Mouse (Mus musculus): ENCODE results near the gene Hunk. TPM values are rescaled to one million over a fixed set of nuclear protein-coding genes. Genes with fewer than 3 reads are reported as not detected.

Gene Hunk
- polyA plus RNA-seq, 1 experiment from 2014 or later, result 21.2 TPM

- Histone ChIP-seq H3K9ac (no peak overlapping the region), H3K4me1 (ENCODE audit: insufficient read depth) (0 out of 2 replicates have a peak, but pooled peaks cover 2% of the 10 kb centered on the region), H3K4me3 (ENCODE audit: low read depth, low read length) (no peak overlapping the region), H3K36me3 (ENCODE audit: insufficient read depth) (peaks cover 70% of the 10 kb centered on the region), H3K27me3 (ENCODE audit: insufficient read depth, low read length) (no peaks in the 10 kb centered on the region), H3K4me2 (no peak overlapping the region), H3K27ac (ENCODE audit: low read depth) (no peak overlapping the region), H3K9me3 (ENCODE audit: low read depth, low read length) (no peaks in the 10 kb centered on the region)
- no peak for TF ChIP-seq CTCF (IDR thresholded peaks at IDR 0.05; ENCODE audit: low read depth)
- no peak for DNase-seq
- WGBS, result 45% methylated on average over 11 of the region's 11 CpGs
- ATAC-seq (ENCODE audit: insufficient read depth), result no peak; the same call in 1 of the 2 replicates
Measured at GRCm38 (mm10) chr16:90496930-90497329, 111.1 kb downstream of the Hunk start.

DNA sequence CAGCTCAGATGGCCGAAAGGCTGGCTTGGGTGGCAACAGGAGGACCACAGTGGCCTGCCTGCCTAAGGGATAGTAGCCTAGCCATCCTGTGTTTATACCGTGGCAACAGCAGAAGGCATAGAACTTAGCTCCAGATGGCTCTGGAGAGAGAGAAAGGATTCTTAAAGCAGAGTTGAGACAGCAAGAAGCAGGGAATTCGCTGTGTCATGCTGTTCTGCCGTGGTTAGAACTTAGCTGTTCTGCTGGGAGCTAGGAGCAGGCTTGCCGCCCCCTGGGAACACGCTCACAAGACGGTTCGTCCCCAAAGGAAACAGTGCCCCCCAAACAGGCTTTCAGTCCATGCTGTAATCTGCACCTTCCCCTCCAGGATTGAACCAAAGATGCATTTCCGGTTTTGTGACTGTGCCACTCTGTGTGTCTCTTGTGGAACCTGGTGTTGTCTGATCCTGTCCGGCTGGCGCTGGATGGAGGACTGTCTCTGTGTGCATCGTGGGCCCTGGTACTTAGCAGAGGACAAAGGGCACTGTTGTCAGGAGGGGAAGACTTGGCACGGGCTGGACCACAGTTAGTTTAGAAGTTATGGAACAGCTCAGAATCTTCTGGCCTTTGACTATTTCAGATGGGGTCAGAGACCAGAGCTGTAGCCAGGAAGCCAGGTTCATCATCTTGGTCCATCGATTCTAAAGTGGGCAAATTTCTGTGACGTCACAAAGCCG lies 112.1 kb downstream of the Hunk start:
- Histone ChIP-seq H3K9me3 (ENCODE audit: low read depth, low read length) (no peaks in the 10 kb centered on the region), H3K4me2 (no peak overlapping the region), H3K27ac (ENCODE audit: low read depth) (peak overlapping the region; percentile 30; the same call in 1 of the 2 replicates), H3K27me3 (ENCODE audit: insufficient read depth, low read length) (no peaks in the 10 kb centered on the region), H3K36me3 (ENCODE audit: insufficient read depth) (peaks cover 69% of the 10 kb centered on the region), H3K9ac (no peak overlapping the region), H3K4me1 (ENCODE audit: insufficient read depth) (no peaks in the 10 kb centered on the region), H3K4me3 (ENCODE audit: low read depth, low read length) (no peak overlapping the region)
- TF ChIP-seq CTCF (IDR thresholded peaks at IDR 0.05; ENCODE audit: low read depth), result no peak
- WGBS, result 76% methylated on average over 16 of the region's 16 CpGs
- ATAC-seq (ENCODE audit: insufficient read depth) (no peak), DNase-seq (no peak)

DNA sequence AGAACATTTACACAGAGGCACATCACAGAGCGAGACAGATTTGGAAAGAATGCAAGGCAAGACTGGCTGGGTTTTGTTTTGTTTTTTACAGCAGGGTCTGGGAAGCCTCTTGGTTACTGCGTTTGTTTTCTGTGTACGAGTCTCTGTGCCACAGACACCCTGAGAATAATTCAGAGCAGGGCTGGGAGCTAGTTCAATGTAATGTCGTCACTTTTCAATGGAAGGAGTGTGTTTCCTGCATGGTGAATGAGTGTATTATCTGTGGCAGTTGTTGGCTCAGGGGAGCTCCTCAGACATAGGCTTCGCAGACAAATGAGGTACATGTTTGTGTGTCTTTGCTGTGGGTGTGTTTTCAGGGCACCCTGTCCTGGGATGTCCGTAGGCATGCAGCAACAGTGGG lies 115.0 kb downstream of the Hunk start:
- no peak overlapping the region for H3K4me2 ChIP-seq
- 87% methylated on average over 6 of the region's 6 CpGs for WGBS
- TF ChIP-seq CTCF (IDR thresholded peaks at IDR 0.05; ENCODE audit: low read depth), result no peak
- H3K27me3 ChIP-seq (ENCODE audit: insufficient read depth, low read length), result no peaks in the 10 kb centered on the region
- H3K4me1 ChIP-seq (ENCODE audit: insufficient read depth), result no peaks in the 10 kb centered on the region
- no peaks in the 10 kb centered on the region for H3K9me3 ChIP-seq (ENCODE audit: low read depth, low read length)
- DNase-seq (no peak), ATAC-seq (ENCODE audit: insufficient read depth) (no peak)
- H3K36me3 ChIP-seq (ENCODE audit: insufficient read depth), result peaks cover 49% of the 10 kb centered on the region
- no peak overlapping the region for H3K4me3 ChIP-seq (ENCODE audit: low read depth, low read length)
- no peak overlapping the region for H3K9ac ChIP-seq
- no peak overlapping the region for H3K27ac ChIP-seq (ENCODE audit: low read depth)

DNA sequence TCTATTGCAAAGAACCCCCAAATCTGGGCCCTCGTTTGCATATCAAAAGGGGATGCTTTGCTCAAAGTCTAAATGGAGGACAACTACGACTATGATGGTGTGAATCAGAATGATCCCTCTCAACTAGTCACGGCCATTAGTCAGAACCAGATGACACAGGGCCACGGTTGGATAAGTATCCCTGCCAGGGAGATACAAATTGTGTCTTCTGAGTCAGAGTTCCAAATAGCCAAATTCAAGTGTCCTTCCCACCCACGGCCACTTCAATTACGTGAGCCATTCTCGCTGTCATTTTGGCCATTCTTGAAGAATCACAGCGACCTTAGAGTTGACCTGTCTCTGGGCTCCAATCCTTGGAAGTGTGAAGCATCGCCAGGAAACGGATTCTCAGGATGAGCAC lies 119.4 kb downstream of the Hunk start:
- Histone ChIP-seq H3K9ac (no peak overlapping the region), H3K27me3 (ENCODE audit: insufficient read depth, low read length) (no peaks in the 10 kb centered on the region), H3K4me2 (no peak overlapping the region), H3K36me3 (ENCODE audit: insufficient read depth) (peaks cover 15% of the 10 kb centered on the region), H3K27ac (ENCODE audit: low read depth) (no peak overlapping the region), H3K9me3 (ENCODE audit: low read depth, low read length) (no peaks in the 10 kb centered on the region), H3K4me1 (ENCODE audit: insufficient read depth) (no peaks in the 10 kb centered on the region), H3K4me3 (ENCODE audit: low read depth, low read length) (no peak overlapping the region)
- DNase-seq (no peak), ATAC-seq (ENCODE audit: insufficient read depth) (no peak)
- WGBS, result 73% methylated on average over 10 of the region's 10 CpGs
- TF ChIP-seq CTCF (IDR thresholded peaks at IDR 0.05; ENCODE audit: low read depth), result no peak

GRCm38 (mm10) chr16:90505680-90506079 lies 119.9 kb downstream of the Hunk start:
- 78% methylated on average over 2 of the region's 2 CpGs for WGBS
- H3K36me3 ChIP-seq (ENCODE audit: insufficient read depth), result peaks cover 11% of the 10 kb centered on the region
- ATAC-seq (ENCODE audit: insufficient read depth), result no peak
- H3K4me2 ChIP-seq, result no peak overlapping the region
- no peak overlapping the region for H3K9ac ChIP-seq
- no peak for TF ChIP-seq CTCF (IDR thresholded peaks at IDR 0.05; ENCODE audit: low read depth)
- no peak overlapping the region for H3K4me3 ChIP-seq (ENCODE audit: low read depth, low read length)
- no peaks in the 10 kb centered on the region for H3K27me3 ChIP-seq (ENCODE audit: insufficient read depth, low read length)
- H3K27ac ChIP-seq (ENCODE audit: low read depth), result no peak overlapping the region
- no peak for DNase-seq
- H3K4me1 ChIP-seq (ENCODE audit: insufficient read depth), result no peaks in the 10 kb centered on the region; the same call in 1 of the 2 replicates
- H3K9me3 ChIP-seq (ENCODE audit: low read depth, low read length), result no peaks in the 10 kb centered on the region

GRCm38 (mm10) chr16:90511551-90512296 lies 125.9 kb downstream of the Hunk start:
- no peak overlapping the region for H3K4me3 ChIP-seq (ENCODE audit: low read depth, low read length)
- WGBS, result 56% methylated on average over 19 of the region's 19 CpGs
- no peak overlapping the region for H3K9ac ChIP-seq
- no peak overlapping the region for H3K4me2 ChIP-seq
- peak; percentile 62 for TF ChIP-seq CTCF (IDR thresholded peaks at IDR 0.05; ENCODE audit: low read depth)
- peak; percentile 90 for ATAC-seq (ENCODE audit: insufficient read depth)
- H3K9me3 ChIP-seq (ENCODE audit: low read depth, low read length), result no peaks in the 10 kb centered on the region
- DNase-seq, result peak; percentile 92
- no peaks in the 10 kb centered on the region; the same call in 1 of the 2 replicates for H3K4me1 ChIP-seq (ENCODE audit: insufficient read depth)
- no peaks in the 10 kb centered on the region for H3K36me3 ChIP-seq (ENCODE audit: insufficient read depth)
- no peaks in the 10 kb centered on the region for H3K27me3 ChIP-seq (ENCODE audit: insufficient read depth, low read length)
- H3K27ac ChIP-seq (ENCODE audit: low read depth), result peak overlapping the region; percentile 79

DNA sequence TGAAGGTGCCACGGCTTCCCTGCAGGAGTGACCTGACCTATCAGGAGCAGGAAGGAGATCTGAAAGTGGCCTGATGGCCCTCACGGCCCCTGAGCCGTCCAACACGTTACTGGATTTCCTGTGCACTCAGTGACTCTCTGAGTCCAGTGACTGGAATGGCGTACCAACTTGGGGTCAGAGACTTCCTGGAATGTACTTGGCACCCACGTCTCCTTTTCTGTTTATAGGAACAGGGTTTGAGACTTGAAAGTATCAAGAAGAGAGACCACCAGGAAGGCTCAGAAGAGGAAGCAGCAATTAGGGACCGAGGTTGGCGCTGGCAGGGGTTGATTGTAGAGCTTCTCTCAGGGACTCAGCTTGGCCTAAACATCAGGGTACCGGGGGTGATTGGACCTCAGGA lies 131.2 kb downstream of the Hunk start:
- peak overlapping the region; percentile 10; the same call in 1 of the 2 replicates for H3K27ac ChIP-seq (ENCODE audit: low read depth)
- no peaks in the 10 kb centered on the region for H3K9me3 ChIP-seq (ENCODE audit: low read depth, low read length)
- H3K36me3 ChIP-seq (ENCODE audit: insufficient read depth), result no peaks in the 10 kb centered on the region
- peaks cover 22% of the 10 kb centered on the region; the same call in 1 of the 2 replicates for H3K4me1 ChIP-seq (ENCODE audit: insufficient read depth)
- TF ChIP-seq CTCF (IDR thresholded peaks at IDR 0.05; ENCODE audit: low read depth), result no peak
- peak; percentile 51 for DNase-seq
- H3K4me3 ChIP-seq (ENCODE audit: low read depth, low read length), result no peak overlapping the region
- no peak overlapping the region for H3K4me2 ChIP-seq
- ATAC-seq (ENCODE audit: insufficient read depth), result no peak
- no peak overlapping the region for H3K9ac ChIP-seq
- 29% methylated on average over 9 of the region's 9 CpGs for whole genome bisulfite sequencing
- H3K27me3 ChIP-seq (ENCODE audit: insufficient read depth, low read length), result no peaks in the 10 kb centered on the region
